Mouse (Mus musculus): ENCODE measurements at regions not wholly inside any gene's neighbourhood (a gene's known extent, or its start where the extent isn't known, plus 50 kb on each side); places are given as distances from the start of the nearest gene placed in this dataset.

DNA sequence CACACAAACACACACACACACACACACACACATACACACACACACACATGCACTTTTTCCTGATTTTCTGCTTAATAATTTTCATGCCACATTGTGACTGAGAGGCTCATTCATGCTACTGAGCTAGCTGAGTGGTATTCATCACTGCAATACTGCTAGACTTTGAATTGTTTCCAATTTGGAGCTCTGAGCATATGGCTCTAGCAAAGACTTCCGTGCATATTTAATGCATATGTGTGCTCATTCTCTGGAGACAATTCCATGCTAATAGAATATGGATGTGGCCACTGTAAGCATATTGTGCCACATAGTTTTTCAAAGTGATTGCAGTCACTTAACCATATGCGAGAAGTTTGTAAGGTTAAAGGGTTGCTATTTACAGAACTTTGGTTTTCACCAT, 432.4 kb upstream of the Gnpda2 start:
- DNase-seq (ENCODE audit: low spot score in 2 of 2), result peak in 1 of 2 experiments; percentile 54
- intact Hi-C loops (cut with DNase I), result no loop called here

DNA sequence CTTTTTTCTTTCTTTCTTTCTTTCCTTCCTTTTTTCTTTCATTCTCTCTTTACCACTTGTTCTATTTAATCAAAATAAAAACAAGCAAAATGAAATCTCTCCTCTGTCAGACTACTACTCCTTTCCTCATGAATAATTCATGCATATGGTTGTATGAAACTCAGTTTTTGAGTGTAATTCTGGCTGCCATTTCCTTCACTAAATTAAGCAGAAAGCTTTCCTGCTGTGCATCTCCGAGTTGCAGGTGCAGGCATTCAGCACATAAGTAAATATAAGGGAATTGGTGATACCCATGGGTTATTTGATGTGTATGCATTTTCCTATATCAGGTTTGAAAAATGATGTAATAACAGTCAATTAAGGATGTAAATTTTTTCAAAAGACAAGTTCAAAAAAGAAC, 419.8 kb upstream of the Gnpda2 start:
- intact Hi-C loops (cut with DNase I), result no loop called here
- DNase-seq (ENCODE audit: low spot score in 2 of 2), result no peak

All from left cerebral cortex, postnatal 25 days (tissue).